Mouse (Mus musculus): ENCODE data around the gene 6430628N08Rik. TPM values are rescaled to one million over a fixed set of nuclear protein-coding genes. Genes with fewer than 3 reads are reported as not detected.

Gene 6430628N08Rik
- total RNA-seq, 1 experiment from 2014 or later: not detected

GRCm38 (mm10) chr4:115939295-115940102 is 49.0 kb downstream of the 6430628N08Rik start, which contains the start of gene Dmbx1:
TSS of gene Dmbx1 (minus strand) at chr4:115939926.
- DNase-seq: no peak

DNA sequence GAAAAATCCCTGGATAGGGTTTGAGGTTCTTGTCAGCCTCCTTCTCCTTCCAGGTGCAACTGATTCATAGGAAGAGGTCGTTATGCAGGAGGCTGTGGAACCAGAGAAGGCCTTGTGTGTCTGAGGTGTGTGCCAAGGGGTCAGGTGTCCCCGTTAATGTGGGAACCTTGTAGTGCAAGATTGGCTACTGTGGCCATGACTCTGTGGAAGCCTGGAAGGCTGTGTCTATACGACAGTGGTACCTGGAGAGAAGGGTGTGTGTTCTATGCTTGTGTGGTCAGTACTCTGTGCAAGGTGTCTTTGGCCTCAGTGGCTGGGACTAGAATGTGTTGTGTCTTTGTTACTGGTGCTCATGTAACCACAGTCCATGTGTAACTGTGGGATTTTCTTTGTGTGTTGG is 50.2 kb downstream of the 6430628N08Rik start:
- DNase-seq: no peak

DNA sequence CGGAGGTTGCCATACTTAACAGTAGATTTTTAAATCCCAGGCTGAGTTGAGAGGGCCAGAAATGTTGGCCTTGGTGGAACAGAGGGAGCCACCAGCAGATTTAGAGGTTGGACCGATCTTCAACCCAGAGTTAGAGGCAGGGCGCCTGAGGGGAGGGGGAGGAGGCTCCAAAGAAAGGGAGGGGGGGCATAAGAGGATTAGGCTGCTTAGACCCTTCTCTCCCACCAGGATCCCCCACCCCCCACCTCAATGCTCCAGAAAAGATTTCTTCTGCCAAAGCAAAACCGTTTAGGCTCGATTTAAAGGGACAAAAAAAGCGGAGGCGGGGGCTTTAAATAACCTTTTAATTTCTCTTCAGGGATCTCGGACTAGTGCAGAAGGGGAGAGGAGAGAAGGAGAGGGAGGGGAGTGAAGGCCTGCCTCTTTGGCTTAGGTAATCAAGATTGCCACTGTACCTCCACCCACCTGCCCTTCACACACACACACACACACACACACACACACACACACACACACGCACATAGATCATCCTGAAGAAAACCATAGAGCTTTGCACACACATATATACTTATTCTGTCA is 50.9 kb downstream of the 6430628N08Rik start:
- DNase-seq: no peak

DNA sequence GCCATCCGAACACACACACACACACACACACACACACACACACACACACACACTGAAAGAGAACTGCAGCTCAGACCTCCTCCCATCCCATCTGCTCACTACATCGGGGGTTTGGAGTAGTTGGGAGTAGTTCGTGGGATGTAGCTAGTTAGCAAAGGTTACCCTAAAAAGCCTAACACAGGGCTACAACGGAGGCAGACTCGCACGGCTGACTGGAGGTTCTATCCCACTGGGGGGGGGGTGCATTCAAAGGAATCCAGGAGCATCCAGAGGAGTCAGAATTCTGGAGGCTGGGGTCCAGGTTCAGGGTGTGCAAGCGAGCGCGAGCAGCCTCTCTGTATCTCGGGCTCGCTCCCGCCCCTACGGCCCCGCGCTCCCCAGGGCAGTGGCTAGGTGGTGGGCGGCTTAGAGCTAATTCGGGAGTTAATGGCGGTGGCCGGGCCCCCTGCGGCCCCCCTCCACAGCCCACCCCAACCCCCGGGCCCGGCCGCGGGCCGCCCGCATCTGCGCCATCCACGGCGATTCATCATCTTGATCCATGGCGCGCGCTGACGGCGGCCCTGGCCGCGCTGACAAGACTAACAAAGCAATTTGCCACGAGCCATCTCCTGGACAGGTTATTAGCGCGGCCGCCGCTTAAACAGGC is 53.3 kb downstream of the 6430628N08Rik start:
- no peak for DNase-seq

Other genes starting within 250 kb of the 6430628N08Rik start
- gene Cyp4b1, start 242.9 kb upstream of the 6430628N08Rik start, total RNA-seq (2021): 22.6 and 30.8 TPM in 2 replicates
- 79.3 and 85.8 TPM in 2 replicates for gene Efcab14, start 152.9 kb upstream of the 6430628N08Rik start, total RNA-seq (2021)
- gene Tex38, start 109.6 kb upstream of the 6430628N08Rik start, total RNA-seq (2021): 2.2 and 3.7 TPM in 2 replicates
- gene Atpaf1, start 105.9 kb upstream of the 6430628N08Rik start, total RNA-seq (2021): 42.4 and 59.4 TPM in 2 replicates
- gene Mob3c, start 62.6 kb upstream of the 6430628N08Rik start, total RNA-seq (2021): 12.0 and 18.9 TPM in 2 replicates
- 53.9 and 62.4 TPM in 2 replicates for gene Mknk1, start 51.5 kb upstream of the 6430628N08Rik start, total RNA-seq (2021)
- gene Kncn, start 6.3 kb upstream of the 6430628N08Rik start, total RNA-seq (2021): not detected in 2 replicates
- not detected in 2 replicates for gene Dmbx1, start 49.3 kb downstream of the 6430628N08Rik start, total RNA-seq (2021)
- gene Faah, start 127.3 kb downstream of the 6430628N08Rik start, total RNA-seq (2021): 3.6 and 4.2 TPM in 2 replicates
- 29.0 and 29.3 TPM in 2 replicates for gene Nsun4, start 163.2 kb downstream of the 6430628N08Rik start, total RNA-seq (2021)
- gene Uqcrh, start 184.4 kb downstream of the 6430628N08Rik start, total RNA-seq (2021): 491 and 520 TPM in 2 replicates
- 55.5 and 62.9 TPM in 2 replicates for gene Lrrc41, start 184.6 kb downstream of the 6430628N08Rik start, total RNA-seq (2021)
- gene Rad54l, start 233.0 kb downstream of the 6430628N08Rik start, total RNA-seq (2021): 2.9 and 3.9 TPM in 2 replicates
- gene Pomgnt1, start 233.2 kb downstream of the 6430628N08Rik start, total RNA-seq (2021): 64.0 and 65.8 TPM in 2 replicates